Mouse (Mus musculus): ENCODE data around the gene Pvalb. TPM values are rescaled to one million over a fixed set of nuclear protein-coding genes. Genes with fewer than 3 reads are reported as not detected.

Pvalb gene
- total RNA-seq (2021), result 1 to 10 TPM; 4.4 to 5.0 TPM

- intact Hi-C loops (cut with DNase I), result no loop called here
- DNase-seq (ENCODE audit: extremely low spot score in 1 of 2, low spot score in 2 of 2), result no peak
Observed at GRCm38 (mm10) chr15:78206312-78206711, at the start of gene Pvalb. TSS of gene Pvalb (minus strand) at chr15:78206400.

GRCm38 (mm10) chr15:78254751-78255150, 48.6 kb upstream of the Pvalb start:
- DNase-seq (ENCODE audit: extremely low spot score in 1 of 2, low spot score in 2 of 2), result peak in 1 of 2 experiments; percentile 69
- intact Hi-C loops (cut with DNase I), result loop anchor here (5.0 kb wide), 4 partner anchors 68 to 183 kb away; no protein-coding TSS in a partner anchor

- intact Hi-C loops (cut with DNase I), result no loop called here
- DNase-seq (ENCODE audit: extremely low spot score in 1 of 2, low spot score in 2 of 2), result no peak
Observed at GRCm38 (mm10) chr15:78248410-78248809, 42.2 kb upstream of the Pvalb start.

- DNase-seq (ENCODE audit: extremely low spot score in 1 of 2, low spot score in 2 of 2), result no peak
- intact Hi-C loops (cut with DNase I), result no loop called here
Observed at GRCm38 (mm10) chr15:78247659-78248058, 41.5 kb upstream of the Pvalb start.

GRCm38 (mm10) chr15:78246143-78247116, 40.2 kb upstream of the Pvalb start:
- intact Hi-C loops (cut with DNase I), result no loop called here
- no peak for DNase-seq (ENCODE audit: extremely low spot score in 1 of 2, low spot score in 2 of 2)

- intact Hi-C loops (cut with DNase I), result loop anchor here (5.0 kb wide), 1 partner anchor 58 kb away; no protein-coding TSS in a partner anchor
- DNase-seq (ENCODE audit: extremely low spot score in 1 of 2, low spot score in 2 of 2), result peak in 1 of 2 experiments; percentile 44
Observed at GRCm38 (mm10) chr15:78244695-78245492, 38.7 kb upstream of the Pvalb start, which contains the start of gene Ncf4. TSS of gene Ncf4 (plus strand) at chr15:78244801.

- intact Hi-C loops (cut with DNase I), result loop anchor here (5.0 kb wide), 1 partner anchor 56 kb away; no protein-coding TSS in a partner anchor
- DNase-seq (ENCODE audit: extremely low spot score in 1 of 2, low spot score in 2 of 2), result peak in 1 of 2 experiments; percentile 65
Observed at GRCm38 (mm10) chr15:78243774-78244173, 37.6 kb upstream of the Pvalb start.

- no peak for DNase-seq (ENCODE audit: extremely low spot score in 1 of 2, low spot score in 2 of 2)
- intact Hi-C loops (cut with DNase I), result loop anchor here (5.0 kb wide), 1 partner anchor 56 kb away; no protein-coding TSS in a partner anchor
Observed at GRCm38 (mm10) chr15:78243061-78243460, 36.9 kb upstream of the Pvalb start.

GRCm38 (mm10) chr15:78241335-78241734, 35.1 kb upstream of the Pvalb start:
- no peak for DNase-seq (ENCODE audit: extremely low spot score in 1 of 2, low spot score in 2 of 2)
- intact Hi-C loops (cut with DNase I), result loop anchor here (5.0 kb wide), 1 partner anchor 54 kb away; no protein-coding TSS in a partner anchor

GRCm38 (mm10) chr15:78239956-78240617, 33.9 kb upstream of the Pvalb start:
- intact Hi-C loops (cut with DNase I), result loop anchor here (2.0 to 5.0 kb wide), 2 partner anchors 53 to 259 kb away; no protein-coding TSS in a partner anchor
- DNase-seq (ENCODE audit: extremely low spot score in 1 of 2, low spot score in 2 of 2), result no peak

GRCm38 (mm10) chr15:78239453-78239852, 33.3 kb upstream of the Pvalb start:
- peak in 1 of 2 experiments; percentile 72 for DNase-seq (ENCODE audit: extremely low spot score in 1 of 2, low spot score in 2 of 2)
- intact Hi-C loops (cut with DNase I), result loop anchor here (2.0 kb wide), 1 partner anchor 259 kb away; no protein-coding TSS in a partner anchor

GRCm38 (mm10) chr15:78234823-78235509, 28.8 kb upstream of the Pvalb start:
- intact Hi-C loops (cut with DNase I), result loop anchor here (5.0 kb wide), 1 partner anchor 38 kb away; no protein-coding TSS in a partner anchor

GRCm38 (mm10) chr15:78231346-78232331, 25.4 kb upstream of the Pvalb start:
- no peak for DNase-seq (ENCODE audit: extremely low spot score in 1 of 2, low spot score in 2 of 2)
- intact Hi-C loops (cut with DNase I), result loop anchor here (5.0 kb wide), 1 partner anchor 34 kb away; no protein-coding TSS in a partner anchor

More at GRCm38 (mm10) chr15:78234823-78235509, 28.8 kb upstream of the Pvalb start:
- DNase-seq (ENCODE audit: extremely low spot score in 1 of 2, low spot score in 2 of 2), result no peak

- peak in 1 of 2 experiments; percentile 18 for DNase-seq (ENCODE audit: extremely low spot score in 1 of 2, low spot score in 2 of 2)
Observed at GRCm38 (mm10) chr15:78227816-78228215, 21.6 kb upstream of the Pvalb start.

GRCm38 (mm10) chr15:78215269-78215668, 9.1 kb upstream of the Pvalb start:
- intact Hi-C loops (cut with DNase I), result no loop called here

More at GRCm38 (mm10) chr15:78227816-78228215, 21.6 kb upstream of the Pvalb start:
- intact Hi-C loops (cut with DNase I), result no loop called here

GRCm38 (mm10) chr15:78211367-78211766, 5.2 kb upstream of the Pvalb start:
- intact Hi-C loops (cut with DNase I), result no loop called here

More at GRCm38 (mm10) chr15:78215269-78215668, 9.1 kb upstream of the Pvalb start:
- DNase-seq (ENCODE audit: extremely low spot score in 1 of 2, low spot score in 2 of 2), result no peak

More at GRCm38 (mm10) chr15:78211367-78211766, 5.2 kb upstream of the Pvalb start:
- DNase-seq (ENCODE audit: extremely low spot score in 1 of 2, low spot score in 2 of 2), result no peak
